Mouse (Mus musculus): ENCODE measurements around the gene Rpap1.

DNA sequence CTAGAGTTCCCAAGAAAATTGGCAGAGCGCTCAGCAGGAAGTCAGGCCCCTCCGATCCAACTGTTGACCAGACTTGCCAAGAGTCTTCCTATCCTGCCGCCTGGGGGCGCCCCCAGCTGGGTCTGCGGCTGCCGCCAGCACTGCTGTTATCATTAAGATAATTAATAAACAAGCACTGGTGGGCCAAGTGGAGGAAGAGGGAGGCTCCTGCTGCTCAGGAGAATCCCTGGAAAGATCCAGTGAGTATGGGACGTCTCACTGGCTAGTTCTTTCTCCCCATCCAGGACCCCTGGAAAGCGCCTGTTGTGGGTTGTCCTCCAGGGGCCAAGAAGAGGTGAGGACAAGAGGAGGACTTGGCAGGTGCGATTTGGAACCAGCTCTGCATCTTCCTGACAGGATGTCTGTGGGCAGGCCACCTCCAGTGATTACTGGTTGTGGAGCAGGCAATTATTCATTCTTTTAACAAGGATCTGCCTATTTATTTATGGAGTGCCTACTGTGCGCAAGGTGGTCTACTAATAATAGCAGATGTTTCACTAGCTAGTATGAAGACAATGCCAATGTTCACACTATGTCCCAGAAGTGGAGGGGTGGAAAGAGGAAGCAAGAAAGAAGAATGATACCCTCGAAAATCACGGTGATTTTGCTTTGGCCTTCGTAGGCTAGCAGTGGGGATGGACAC lies 11.1 kb upstream of the Rpap1 start:
- TF ChIP-seq CTCF (conservative IDR thresholded peaks at IDR 0.05; ENCODE audit: insufficient read depth, insufficient read length, low read depth, low read length): peak; percentile 34
- TF ChIP-seq POLR2A (IDR thresholded peaks at IDR 0.05; ENCODE audit: low read depth, low read length): no peak

Measured in kidney, adult 2 months (tissue).